Mouse (Mus musculus) neural tube, embryonic 11.5 days (tissue): ENCODE results near the gene Ptgdr2. TPM values are rescaled to one million over a fixed set of nuclear protein-coding genes. Genes with fewer than 3 reads are reported as not detected.

Source experiments
- ATAC-seq: fragments of 200-750 bp; cut with Nextera tagmentation; 2 replicates; pipeline ENCODE4 v1.8.0; 2017; ENCODE audit warnings: moderate number of reproducible peaks, mild to moderate bottlenecking, moderate TSS enrichment, moderate library complexity; ENCODE audit not compliant: insufficient read depth, low FRiP score, low TSS enrichment
- DNase-seq: peaks from one replicate; pipeline ENCODE4 v3.0.0-alpha.2; 2015; ENCODE audit warnings: low spot score
- H3K27ac ChIP-seq: fragments of 300-500 bp; sonication (generic); 2 replicates; pipeline ENCODE4 v1.5.1; 2014; ENCODE audit warnings: low read depth, mild to moderate bottlenecking, low read length
- H3K27me3 ChIP-seq: fragments of 300-500 bp; sonication (generic); 2 replicates; pipeline ENCODE4 v1.6.1; 2014; ENCODE audit warnings: mild to moderate bottlenecking, low read length, mixed read lengths; ENCODE audit not compliant: control insufficient read depth, insufficient read depth
- H3K36me3 ChIP-seq: fragments of 300-500 bp; sonication (generic); 2 replicates; pipeline ENCODE4 v1.6.1; 2014; ENCODE audit warnings: mild to moderate bottlenecking, low read length, moderate library complexity, mixed read lengths; ENCODE audit not compliant: control insufficient read depth, insufficient read depth
- H3K4me1 ChIP-seq: fragments of 300-500 bp; sonication (generic); 2 replicates; pipeline ENCODE4 v1.6.1; 2014; ENCODE audit warnings: low read length, mixed read lengths; ENCODE audit not compliant: control insufficient read depth, insufficient read depth
- H3K4me2 ChIP-seq: fragments of 300-500 bp; sonication (generic); 2 replicates; pipeline ENCODE4 v1.6.1; 2014; ENCODE audit warnings: low read depth, mild to moderate bottlenecking, moderate library complexity
- H3K4me3 ChIP-seq: fragments of 300-500 bp; sonication (generic); 2 replicates; pipeline ENCODE4 v1.5.1; 2014; ENCODE audit warnings: low read depth, low read length
- H3K9ac ChIP-seq: fragments of 300-500 bp; sonication (generic); 2 replicates; pipeline ENCODE4 v1.6.1; 2014; ENCODE audit warnings: mild to moderate bottlenecking, low read length
- H3K9me3 ChIP-seq: fragments of 300-500 bp; sonication (generic); 2 replicates; pipeline ENCODE4 v1.6.1; 2016; ENCODE audit warnings: low read length; ENCODE audit not compliant: control insufficient read depth
- WGBS: fragments of 180-500 bp; shearing (Covaris S2); extraction: QIAGEN DNeasy Blood & Tissue Kit; methylation state at CpG from one replicate; pipeline ENCODE4 v1.1.7; 2014; 5-methylcytosine and 5-hydroxymethylcytosine counted together
- polyA plus RNA-seq: library from polyadenylated mRNA; unstranded; fragments of >200 nt; fragmentation: Nextera tagmentation; extraction: Ambion mirVana; gene quantifications from 2 replicates; pipeline ENCODE4 v1.2.1, GENCODE M21; 2014

The Ptgdr2 gene
- polyA plus RNA-seq, 1 experiment from 2014 or later = not detected

DNA sequence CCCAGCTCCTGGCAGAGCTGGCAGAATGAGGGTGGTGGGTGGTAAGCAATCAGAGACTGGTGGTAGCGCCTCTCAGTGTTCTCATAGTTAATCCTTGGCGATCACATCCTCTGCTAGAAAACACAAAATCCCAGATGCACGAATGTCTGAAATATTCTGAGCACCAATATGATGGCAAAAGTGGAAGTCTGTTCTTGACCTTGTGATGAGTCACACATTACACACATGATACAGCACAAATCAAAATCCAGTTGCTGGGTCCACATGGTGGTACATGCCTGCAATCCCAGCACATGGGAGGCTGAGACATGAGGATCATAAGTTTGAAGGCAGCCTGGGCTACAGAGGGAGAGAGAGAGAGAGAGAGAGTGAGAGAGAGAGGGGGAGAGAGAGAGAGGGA is 15.9 kb upstream of the Ptgdr2 start:
- WGBS = 84% methylated on average over 3 of the region's 3 CpGs
- H3K4me2 ChIP-seq = no peak overlapping the region
- no peaks in the 10 kb centered on the region; the same call in 1 of the 2 replicates for H3K4me1 ChIP-seq
- no peak overlapping the region for H3K9ac ChIP-seq
- H3K36me3 ChIP-seq = no peaks in the 10 kb centered on the region
- ATAC-seq (no peak), DNase-seq (no peak)
- H3K27me3 ChIP-seq = no peaks in the 10 kb centered on the region
- H3K27ac ChIP-seq = no peak overlapping the region
- H3K9me3 ChIP-seq = no peaks in the 10 kb centered on the region
- no peak overlapping the region for H3K4me3 ChIP-seq

DNA sequence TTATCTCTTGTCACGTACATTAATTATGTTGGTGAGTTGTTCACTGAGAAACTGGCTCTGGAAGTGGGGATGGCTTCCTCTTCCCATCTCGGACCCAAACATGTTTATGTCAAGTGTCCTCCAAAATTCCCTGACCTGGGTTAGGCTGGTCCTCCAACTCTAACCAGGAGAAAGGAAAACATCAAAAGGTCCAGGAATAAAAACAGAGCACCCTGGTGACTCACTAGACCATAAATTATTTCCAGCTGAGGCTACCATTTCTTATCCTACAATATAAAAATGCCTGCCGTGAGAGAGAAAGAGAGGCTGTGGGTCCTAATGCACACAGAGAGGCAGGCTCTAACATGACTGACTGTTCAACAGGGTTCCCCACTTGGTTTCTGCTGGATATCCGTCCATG is 12.7 kb upstream of the Ptgdr2 start:
- Histone ChIP-seq H3K4me1 (peaks cover 5% of the 10 kb centered on the region), H3K9me3 (no peaks in the 10 kb centered on the region), H3K4me2 (no peak overlapping the region), H3K36me3 (no peaks in the 10 kb centered on the region), H3K27ac (no peak overlapping the region), H3K4me3 (no peak overlapping the region), H3K9ac (no peak overlapping the region), H3K27me3 (no peaks in the 10 kb centered on the region)
- 41% methylated on average over 4 of the region's 4 CpGs for WGBS
- ATAC-seq (no peak), DNase-seq (no peak)

DNA sequence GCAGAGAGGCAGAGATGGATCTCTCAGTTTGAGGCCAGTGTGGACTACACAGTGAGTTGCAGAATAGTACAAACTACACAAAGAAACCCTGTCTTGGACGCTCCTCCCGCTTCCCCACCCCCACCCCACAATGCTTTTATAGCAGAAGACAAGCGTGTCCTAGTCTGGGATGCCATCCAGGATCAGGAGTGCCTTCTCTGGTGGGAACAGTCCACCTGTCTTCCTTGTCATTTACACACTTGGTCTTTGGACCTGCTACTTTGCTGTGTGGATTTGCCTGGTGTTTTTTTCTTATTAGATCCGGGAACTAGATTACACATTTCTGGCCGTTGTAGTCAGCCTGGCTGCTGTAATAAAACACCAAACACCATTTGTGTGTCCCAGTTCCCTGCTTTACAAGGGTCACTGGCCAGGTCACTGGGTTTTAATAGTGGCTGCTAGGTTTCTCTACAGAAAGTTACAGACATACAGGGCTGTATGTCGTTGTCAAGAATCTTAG is 10.8 kb upstream of the Ptgdr2 start:
- DNase-seq (peak; percentile 24), ATAC-seq (no peak)
- no peaks in the 10 kb centered on the region for H3K36me3 ChIP-seq
- H3K9me3 ChIP-seq = no peaks in the 10 kb centered on the region
- no peak overlapping the region for H3K4me3 ChIP-seq
- H3K4me1 ChIP-seq = peaks cover 5% of the 10 kb centered on the region
- no peak overlapping the region for H3K4me2 ChIP-seq
- peak overlapping the region; percentile 11; the same call in 1 of the 2 replicates for H3K9ac ChIP-seq
- 12% methylated on average over 6 of the region's 6 CpGs for WGBS
- 0 out of 2 replicates have a peak overlapping the region, but pooled peaks have one; percentile 49 for H3K27ac ChIP-seq
- no peaks in the 10 kb centered on the region for H3K27me3 ChIP-seq

DNA sequence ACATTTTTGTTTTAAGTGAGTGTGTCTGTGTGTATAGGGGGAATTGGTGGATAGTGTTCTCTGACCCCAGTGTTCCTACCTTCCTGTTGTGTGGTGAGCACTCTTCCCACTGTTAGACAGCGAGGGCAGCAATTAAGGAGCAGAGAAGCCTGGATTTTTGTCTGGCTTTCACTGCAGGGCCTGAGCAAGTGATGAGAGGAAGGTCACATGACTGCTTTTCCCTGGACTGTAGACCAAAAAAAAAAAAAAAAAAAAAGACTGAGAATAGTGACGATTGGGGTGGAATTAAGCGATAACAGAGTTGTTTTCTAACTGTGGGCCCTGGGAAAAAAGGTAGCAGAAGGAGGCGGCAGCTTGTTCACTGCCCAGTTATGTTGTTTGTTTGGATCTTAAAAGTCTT is 10.3 kb upstream of the Ptgdr2 start:
- Histone ChIP-seq H3K4me2 (no peak overlapping the region), H3K4me3 (no peak overlapping the region), H3K27ac (0 out of 2 replicates have a peak overlapping the region, but pooled peaks have one; percentile 49), H3K9ac (peak overlapping the region; percentile 11; the same call in 1 of the 2 replicates), H3K27me3 (no peaks in the 10 kb centered on the region), H3K4me1 (peaks cover 5% of the 10 kb centered on the region), H3K9me3 (no peaks in the 10 kb centered on the region), H3K36me3 (no peaks in the 10 kb centered on the region)
- DNase-seq = no peak
- ATAC-seq = no peak
- 35% methylated on average over 4 of the region's 4 CpGs for WGBS

DNA sequence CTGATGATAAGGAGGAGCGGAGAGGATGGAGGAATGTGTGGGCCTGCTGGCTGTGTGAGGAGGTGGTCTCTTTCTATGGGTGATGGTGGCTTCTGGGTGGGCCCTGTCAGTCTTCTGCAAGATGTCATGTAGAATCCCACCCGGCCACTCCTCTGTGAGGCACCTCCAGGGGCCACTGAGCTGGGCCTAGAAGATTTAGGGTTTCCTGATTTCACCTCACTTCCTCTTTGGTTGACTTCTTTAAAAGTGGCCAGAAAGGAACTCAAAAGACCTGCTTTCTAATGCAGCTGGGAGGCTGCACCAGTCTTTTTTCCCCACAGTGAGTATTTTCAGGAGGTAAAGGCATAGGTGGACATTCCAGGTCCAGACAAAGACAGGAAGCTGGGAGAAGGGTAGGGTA is 6.3 kb upstream of the Ptgdr2 start:
- no peak overlapping the region for H3K27ac ChIP-seq
- DNase-seq (no peak), ATAC-seq (no peak)
- H3K4me3 ChIP-seq = no peak overlapping the region
- WGBS = 88% methylated on average over 2 of the region's 2 CpGs
- H3K9ac ChIP-seq = no peak overlapping the region
- H3K9me3 ChIP-seq = no peaks in the 10 kb centered on the region
- peaks cover 5% of the 10 kb centered on the region for H3K4me1 ChIP-seq
- no peak overlapping the region for H3K4me2 ChIP-seq
- H3K36me3 ChIP-seq = no peaks in the 10 kb centered on the region
- no peaks in the 10 kb centered on the region for H3K27me3 ChIP-seq

DNA sequence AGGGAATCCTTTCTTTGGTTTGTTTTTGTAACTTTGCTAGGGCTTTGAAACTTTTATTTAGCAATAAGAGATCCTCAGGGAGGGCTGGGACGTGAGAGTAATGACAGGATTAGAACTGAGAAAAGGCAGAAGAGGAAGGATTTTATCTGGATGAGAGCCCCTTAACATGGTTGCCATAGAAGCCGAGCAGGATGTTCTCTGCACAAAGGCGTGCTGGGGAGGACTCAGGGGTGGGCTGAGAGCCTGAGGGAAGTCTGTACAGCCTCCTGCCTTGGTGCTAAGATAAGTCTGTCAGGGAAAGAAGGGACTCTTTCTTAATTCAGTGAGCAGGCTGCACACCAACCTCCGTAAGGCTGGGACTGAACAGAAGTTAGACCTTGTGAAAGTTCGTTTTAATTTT is 1.9 kb upstream of the Ptgdr2 start:
- WGBS = 56% methylated on average over 5 of the region's 5 CpGs
- Histone ChIP-seq H3K4me1 (no peaks in the 10 kb centered on the region), H3K9me3 (no peaks in the 10 kb centered on the region), H3K9ac (no peak overlapping the region), H3K4me2 (no peak overlapping the region), H3K4me3 (no peak overlapping the region), H3K27me3 (no peaks in the 10 kb centered on the region), H3K36me3 (no peaks in the 10 kb centered on the region), H3K27ac (no peak overlapping the region)
- DNase-seq (no peak), ATAC-seq (no peak)

DNA sequence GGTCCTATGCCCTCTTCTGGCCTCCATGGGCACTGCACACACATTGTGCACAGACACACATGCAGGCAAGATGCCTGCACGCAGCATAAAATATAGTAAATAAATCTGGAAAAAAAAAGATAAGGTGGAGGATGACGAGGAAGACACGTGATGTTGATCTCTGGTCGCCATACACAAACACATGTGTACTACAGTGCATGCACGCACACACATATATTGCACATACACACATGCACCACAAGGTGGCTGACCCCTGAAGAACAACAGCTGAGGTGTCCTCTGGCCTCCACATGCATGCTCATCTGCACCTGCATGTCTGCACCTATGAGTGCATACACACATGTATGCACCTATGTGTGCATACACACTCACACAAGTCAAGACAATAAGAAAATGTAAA is 883 bp upstream of the Ptgdr2 start:
- Histone ChIP-seq H3K27me3 (no peaks in the 10 kb centered on the region), H3K9me3 (no peaks in the 10 kb centered on the region), H3K9ac (no peak overlapping the region), H3K4me1 (no peaks in the 10 kb centered on the region; the same call in 1 of the 2 replicates), H3K27ac (no peak overlapping the region), H3K4me2 (no peak overlapping the region), H3K4me3 (no peak overlapping the region), H3K36me3 (no peaks in the 10 kb centered on the region)
- ATAC-seq = no peak
- WGBS = 88% methylated on average over 5 of the region's 5 CpGs
- DNase-seq = no peak

DNA sequence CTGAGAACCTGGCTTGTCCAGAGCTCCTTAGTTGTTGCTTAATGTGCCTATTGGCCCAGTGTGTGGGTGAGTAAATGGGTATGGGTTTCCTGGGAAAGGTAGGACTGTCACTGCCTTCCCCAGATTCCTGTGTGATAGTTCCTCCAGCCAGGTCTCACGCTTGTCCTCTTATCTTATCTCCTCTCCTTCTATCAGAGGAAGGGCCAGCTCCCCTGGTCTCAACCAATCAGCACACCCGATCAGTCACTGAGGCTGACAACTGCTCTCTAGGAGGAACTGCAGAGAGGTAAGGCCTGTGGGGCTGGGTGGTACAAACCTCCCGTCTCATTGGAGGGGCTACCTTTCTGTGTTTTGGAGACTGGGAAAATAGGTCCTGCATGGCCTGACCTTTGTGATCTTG is 1.8 kb downstream of the Ptgdr2 start:
- WGBS = 58% methylated on average over 3 of the region's 3 CpGs
- no peak for DNase-seq
- Histone ChIP-seq H3K4me1 (no peaks in the 10 kb centered on the region; the same call in 1 of the 2 replicates), H3K4me2 (no peak overlapping the region), H3K9ac (no peak overlapping the region), H3K4me3 (no peak overlapping the region), H3K36me3 (peaks cover 8% of the 10 kb centered on the region), H3K27me3 (no peaks in the 10 kb centered on the region), H3K27ac (no peak overlapping the region), H3K9me3 (no peaks in the 10 kb centered on the region)
- no peak for ATAC-seq

DNA sequence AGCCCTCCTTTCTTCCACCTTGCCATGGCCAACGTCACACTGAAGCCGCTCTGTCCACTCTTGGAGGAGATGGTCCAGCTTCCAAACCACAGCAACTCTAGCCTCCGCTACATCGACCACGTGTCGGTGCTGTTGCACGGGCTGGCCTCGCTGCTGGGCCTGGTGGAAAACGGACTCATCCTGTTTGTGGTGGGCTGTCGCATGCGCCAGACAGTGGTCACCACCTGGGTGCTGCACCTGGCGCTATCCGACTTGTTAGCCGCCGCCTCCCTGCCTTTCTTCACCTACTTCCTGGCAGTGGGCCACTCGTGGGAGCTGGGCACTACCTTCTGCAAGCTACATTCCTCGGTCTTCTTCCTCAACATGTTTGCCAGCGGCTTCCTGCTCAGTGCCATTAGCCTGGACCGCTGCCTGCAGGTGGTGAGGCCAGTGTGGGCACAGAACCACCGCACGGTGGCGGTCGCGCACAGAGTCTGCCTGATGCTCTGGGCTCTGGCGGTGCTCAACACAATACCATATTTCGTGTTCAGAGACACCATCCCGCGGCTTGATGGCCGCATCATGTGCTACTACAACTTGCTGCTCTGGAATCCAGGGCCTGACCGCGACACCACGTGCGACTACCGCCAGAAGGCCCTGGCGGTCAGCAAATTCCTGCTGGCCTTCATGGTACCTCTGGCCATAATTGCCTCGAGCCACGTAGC is 3.3 kb downstream of the Ptgdr2 start:
- 17% methylated on average over 37 of the region's 37 CpGs for WGBS
- ATAC-seq = peak; percentile 96
- DNase-seq = peak; percentile 90
- Histone ChIP-seq H3K27me3 (no peaks in the 10 kb centered on the region), H3K27ac (peak overlapping the region; percentile 50; the same call in 1 of the 2 replicates), H3K4me1 (no peaks in the 10 kb centered on the region; the same call in 1 of the 2 replicates), H3K4me2 (peak overlapping the region; percentile 75), H3K36me3 (peaks cover 10% of the 10 kb centered on the region), H3K9ac (peak overlapping the region; percentile 66), H3K4me3 (peak overlapping the region; percentile 31), H3K9me3 (no peaks in the 10 kb centered on the region)
